Mouse (Mus musculus): ENCODE measurements around the gene Smim11. TPM values are rescaled to one million over a fixed set of nuclear protein-coding genes. Genes with fewer than 3 reads are reported as not detected.

The Smim11 gene
- polyA plus RNA-seq, 2 experiments = 61.2 to 150 TPM

- no peak for TF ChIP-seq POLR2A (IDR thresholded peaks at IDR 0.05; ENCODE audit: borderline replicate concordance, extremely low read depth, insufficient read depth, insufficient read length)
- 71% methylated on average over 11 of the region's 11 CpGs for WGBS
- Histone ChIP-seq H3K4me3 (replicated peaks; ENCODE audit: low read length) (no peak overlapping the region), H3K9ac (ENCODE audit: low read depth, low read length, severe bottlenecking) (no peak overlapping the region), H3K36me3 (ENCODE audit: control insufficient read depth, insufficient read depth, low read length) (no peaks in the 10 kb centered on the region), H3K9me3 (ENCODE audit: control insufficient read depth, low read length) (no peaks in the 10 kb centered on the region), H3K27me3 (ENCODE audit: control insufficient read depth, insufficient read depth, low read length) (no peaks in the 10 kb centered on the region), H3K4me2 (replicated peaks; ENCODE audit: low read depth, low read length, severe bottlenecking) (no peak overlapping the region), H3K4me1 (ENCODE audit: control insufficient read depth, insufficient read depth, low read length) (peaks cover 3% of the 10 kb centered on the region; the same call in 1 of the 2 replicates), H3K27ac (replicated peaks; ENCODE audit: low read depth, low read length) (no peak overlapping the region)
- ATAC-seq (ENCODE audit: low FRiP score, low read depth) = no peak
- no peak for DNase-seq (ENCODE audit: low spot score)
Measured at GRCm38 (mm10) chr16:92345177-92345576, 44.1 kb downstream of the Smim11 start.

- no peak overlapping the region for H3K27ac ChIP-seq (replicated peaks; ENCODE audit: low read depth, low read length)
- no peak overlapping the region for H3K4me3 ChIP-seq (replicated peaks; ENCODE audit: low read length)
- no peak for TF ChIP-seq POLR2A (IDR thresholded peaks at IDR 0.05; ENCODE audit: borderline replicate concordance, extremely low read depth, insufficient read depth, insufficient read length)
- 83% methylated on average over 13 of the region's 13 CpGs for WGBS
- DNase-seq (ENCODE audit: low spot score) (no peak), ATAC-seq (ENCODE audit: low FRiP score, low read depth) (no peak)
- H3K9me3 ChIP-seq (ENCODE audit: control insufficient read depth, low read length) = no peaks in the 10 kb centered on the region
- H3K27me3 ChIP-seq (ENCODE audit: control insufficient read depth, insufficient read depth, low read length) = no peaks in the 10 kb centered on the region
- H3K4me1 ChIP-seq (ENCODE audit: control insufficient read depth, insufficient read depth, low read length) = no peaks in the 10 kb centered on the region
- H3K4me2 ChIP-seq (replicated peaks; ENCODE audit: low read depth, low read length, severe bottlenecking) = no peak overlapping the region
- no peak overlapping the region for H3K9ac ChIP-seq (ENCODE audit: low read depth, low read length, severe bottlenecking)
- no peaks in the 10 kb centered on the region for H3K36me3 ChIP-seq (ENCODE audit: control insufficient read depth, insufficient read depth, low read length)
Measured at GRCm38 (mm10) chr16:92346297-92346916, 45.3 kb downstream of the Smim11 start.

GRCm38 (mm10) chr16:92348941-92349340 lies 47.9 kb downstream of the Smim11 start:
- no peak for DNase-seq (ENCODE audit: low spot score)
- H3K4me2 ChIP-seq (replicated peaks; ENCODE audit: low read depth, low read length, severe bottlenecking) = no peak overlapping the region
- ATAC-seq (ENCODE audit: low FRiP score, low read depth) = no peak
- H3K9ac ChIP-seq (ENCODE audit: low read depth, low read length, severe bottlenecking) = no peak overlapping the region
- no peaks in the 10 kb centered on the region for H3K36me3 ChIP-seq (ENCODE audit: control insufficient read depth, insufficient read depth, low read length)
- no peak overlapping the region for H3K27ac ChIP-seq (replicated peaks; ENCODE audit: low read depth, low read length)
- peaks cover 6% of the 10 kb centered on the region for H3K4me1 ChIP-seq (ENCODE audit: control insufficient read depth, insufficient read depth, low read length)
- WGBS = 84% methylated on average over 12 of the region's 12 CpGs
- H3K27me3 ChIP-seq (ENCODE audit: control insufficient read depth, insufficient read depth, low read length) = 0 out of 2 replicates have a peak, but pooled peaks cover 4% of the 10 kb centered on the region
- no peaks in the 10 kb centered on the region for H3K9me3 ChIP-seq (ENCODE audit: control insufficient read depth, low read length)
- TF ChIP-seq POLR2A (IDR thresholded peaks at IDR 0.05; ENCODE audit: borderline replicate concordance, extremely low read depth, insufficient read depth, insufficient read length) = no peak
- H3K4me3 ChIP-seq (replicated peaks; ENCODE audit: low read length) = no peak overlapping the region

GRCm38 (mm10) chr16:92353295-92353694 lies 52.2 kb downstream of the Smim11 start:
- no peak for TF ChIP-seq POLR2A (IDR thresholded peaks at IDR 0.05; ENCODE audit: borderline replicate concordance, extremely low read depth, insufficient read depth, insufficient read length)
- no peak for ATAC-seq (ENCODE audit: low FRiP score, low read depth)
- no peak overlapping the region for H3K4me3 ChIP-seq (replicated peaks; ENCODE audit: low read length)

GRCm38 (mm10) chr16:92353897-92354296 lies 52.8 kb downstream of the Smim11 start:
- H3K9me3 ChIP-seq (ENCODE audit: control insufficient read depth, low read length) = no peaks in the 10 kb centered on the region
- 0 out of 2 replicates have a peak, but pooled peaks cover 4% of the 10 kb centered on the region for H3K27me3 ChIP-seq (ENCODE audit: control insufficient read depth, insufficient read depth, low read length)
- no peak overlapping the region for H3K4me2 ChIP-seq (replicated peaks; ENCODE audit: low read depth, low read length, severe bottlenecking)
- H3K27ac ChIP-seq (replicated peaks; ENCODE audit: low read depth, low read length) = no peak overlapping the region
- ATAC-seq (ENCODE audit: low FRiP score, low read depth) (no peak), DNase-seq (ENCODE audit: low spot score) (peak; percentile 48)
- H3K4me3 ChIP-seq (replicated peaks; ENCODE audit: low read length) = no peak overlapping the region
- H3K9ac ChIP-seq (ENCODE audit: low read depth, low read length, severe bottlenecking) = no peak overlapping the region
- TF ChIP-seq POLR2A (IDR thresholded peaks at IDR 0.05; ENCODE audit: borderline replicate concordance, extremely low read depth, insufficient read depth, insufficient read length) = no peak
- 12% methylated on average over 2 of the region's 2 CpGs for WGBS
- peaks cover 16% of the 10 kb centered on the region for H3K4me1 ChIP-seq (ENCODE audit: control insufficient read depth, insufficient read depth, low read length)
- no peaks in the 10 kb centered on the region for H3K36me3 ChIP-seq (ENCODE audit: control insufficient read depth, insufficient read depth, low read length)

More at GRCm38 (mm10) chr16:92353295-92353694, 52.2 kb downstream of the Smim11 start:
- H3K27me3 ChIP-seq (ENCODE audit: control insufficient read depth, insufficient read depth, low read length) = 0 out of 2 replicates have a peak, but pooled peaks cover 4% of the 10 kb centered on the region
- H3K4me2 ChIP-seq (replicated peaks; ENCODE audit: low read depth, low read length, severe bottlenecking) = no peak overlapping the region
- no peaks in the 10 kb centered on the region for H3K9me3 ChIP-seq (ENCODE audit: control insufficient read depth, low read length)
- peaks cover 14% of the 10 kb centered on the region for H3K4me1 ChIP-seq (ENCODE audit: control insufficient read depth, insufficient read depth, low read length)
- H3K36me3 ChIP-seq (ENCODE audit: control insufficient read depth, insufficient read depth, low read length) = no peaks in the 10 kb centered on the region
- WGBS = 78% methylated on average over 12 of the region's 12 CpGs
- no peak for DNase-seq (ENCODE audit: low spot score)
- no peak overlapping the region for H3K27ac ChIP-seq (replicated peaks; ENCODE audit: low read depth, low read length)
- no peak overlapping the region for H3K9ac ChIP-seq (ENCODE audit: low read depth, low read length, severe bottlenecking)

Data from limb, embryonic 14.5 days (tissue).